Mouse (Mus musculus) hindbrain, embryonic 10.5 days (tissue): Measurements from ENCODE around the gene Unc13c. TPM values are rescaled to one million over a fixed set of nuclear protein-coding genes. Genes with fewer than 3 reads are reported as not detected.

ENCODE experiments used
- DNase-seq: peaks from one replicate; pipeline ENCODE4 v3.0.0-alpha.2; 2017; ENCODE audit warnings: low spot score
- H3K27ac ChIP-seq: fragments of 300-500 bp; sonication (generic); 2 replicates; pipeline ENCODE4 v1.5.1; 2016; ENCODE audit warnings: mild to moderate bottlenecking, moderate library complexity
- H3K27me3 ChIP-seq: fragments of 300-500 bp; sonication (generic); 2 replicates; pipeline ENCODE4 v1.6.1; 2016; ENCODE audit warnings: mild to moderate bottlenecking; ENCODE audit not compliant: poor library complexity, insufficient read depth, severe bottlenecking
- H3K36me3 ChIP-seq: fragments of 300-500 bp; sonication (generic); 2 replicates; pipeline ENCODE4 v1.6.1; 2016; ENCODE audit warnings: mild to moderate bottlenecking, moderate library complexity
- H3K4me1 ChIP-seq: fragments of 300-500 bp; sonication (generic); replicated peaks from 2 replicates; pipeline ENCODE4 v1.6.1; 2016; ENCODE audit warnings: mild to moderate bottlenecking
- H3K4me3 ChIP-seq: fragments of 300-500 bp; sonication (generic); 2 replicates; pipeline ENCODE4 v1.5.1; 2016; ENCODE audit warnings: mild to moderate bottlenecking, moderate library complexity
- H3K9me3 ChIP-seq: fragments of 300-500 bp; sonication (generic); 2 replicates; pipeline ENCODE4 v1.6.1; 2016; ENCODE audit warnings: mild to moderate bottlenecking, moderate library complexity
- WGBS: fragments of 180-500 bp; shearing (Covaris S2); methylation state at CpG from one replicate; pipeline ENCODE4 v1.1.7; 2016; 5-methylcytosine and 5-hydroxymethylcytosine counted together
- polyA plus RNA-seq: library from polyadenylated mRNA; unstranded; fragments of >200 nt; fragmentation: Nextera tagmentation; extraction: Ambion mirVana; gene quantifications from 2 replicates; pipeline ENCODE4 v1.2.1, GENCODE M21; 2016

Gene Unc13c
- polyA plus RNA-seq, 1 experiment from 2014 or later, result 0.30 TPM

- 71% methylated on average over 3 of the region's 3 CpGs for WGBS
- H3K9me3 ChIP-seq, result no peaks in the 10 kb centered on the region
- H3K36me3 ChIP-seq, result no peaks in the 10 kb centered on the region
- H3K27ac ChIP-seq, result no peak overlapping the region
- H3K4me1 ChIP-seq, result no peaks in the 10 kb centered on the region
- DNase-seq, result no peak
- H3K27me3 ChIP-seq, result no peaks in the 10 kb centered on the region
- H3K4me3 ChIP-seq, result no peak overlapping the region
These were observed 496.2 kb downstream of the Unc13c start for GRCm38 (mm10) chr9:73472568-73472967.

GRCm38 (mm10) chr9:73462027-73462426 is 506.7 kb downstream of the Unc13c start:
- no peaks in the 10 kb centered on the region for H3K36me3 ChIP-seq
- H3K9me3 ChIP-seq, result no peaks in the 10 kb centered on the region
- no peaks in the 10 kb centered on the region for H3K27me3 ChIP-seq
- no peak for DNase-seq
- no peaks in the 10 kb centered on the region for H3K4me1 ChIP-seq
- no peak overlapping the region for H3K27ac ChIP-seq
- H3K4me3 ChIP-seq, result no peak overlapping the region
- 92% methylated on average over 2 of the region's 2 CpGs for WGBS

- WGBS, result 83% methylated on average over 6 of the region's 6 CpGs
- no peak overlapping the region for H3K27ac ChIP-seq
- no peak for DNase-seq
- H3K4me3 ChIP-seq, result no peak overlapping the region
- H3K9me3 ChIP-seq, result no peaks in the 10 kb centered on the region
- H3K36me3 ChIP-seq, result no peaks in the 10 kb centered on the region
- no peaks in the 10 kb centered on the region for H3K4me1 ChIP-seq
- no peaks in the 10 kb centered on the region for H3K27me3 ChIP-seq
These were observed 518.8 kb downstream of the Unc13c start for GRCm38 (mm10) chr9:73450009-73450408.

- H3K27me3 ChIP-seq, result no peaks in the 10 kb centered on the region
- no peaks in the 10 kb centered on the region for H3K4me1 ChIP-seq
- no peak overlapping the region for H3K4me3 ChIP-seq
- H3K9me3 ChIP-seq, result no peaks in the 10 kb centered on the region
- H3K27ac ChIP-seq, result no peak overlapping the region
- no peak for DNase-seq
- no peaks in the 10 kb centered on the region for H3K36me3 ChIP-seq
These were observed 519.5 kb downstream of the Unc13c start for GRCm38 (mm10) chr9:73449216-73449615.

- no peak overlapping the region for H3K4me3 ChIP-seq
- H3K36me3 ChIP-seq, result no peaks in the 10 kb centered on the region
- H3K9me3 ChIP-seq, result no peaks in the 10 kb centered on the region
- H3K27me3 ChIP-seq, result no peaks in the 10 kb centered on the region
- no peak overlapping the region for H3K27ac ChIP-seq
- 86% methylated on average over 2 of the region's 2 CpGs for WGBS
- no peaks in the 10 kb centered on the region for H3K4me1 ChIP-seq
- no peak for DNase-seq
These were observed 536.8 kb downstream of the Unc13c start for GRCm38 (mm10) chr9:73431925-73432324.

Other genes with a start within 250 kb of the Unc13c start
- gene Wdr72, start 141.4 kb upstream of the Unc13c start, polyA plus RNA-seq, result 0.37 and 0.40 TPM in 2 replicates